Mouse (Mus musculus) kidney, adult 18-20 months (tissue): ENCODE results near the gene Max.

Experiments
- DNase-seq: peaks from one replicate; pipeline ENCODE4 v3.0.0; 2021

Gene Max

GRCm38 (mm10) chr12:76961932-76962891 is at the start of gene Max:
Gene Max, minus strand, starts transcription at chr12:76962201.
- DNase-seq = peak; percentile 98

- peak; percentile 4 for DNase-seq
Observed at GRCm38 (mm10) chr12:77011092-77011720, 49.2 kb upstream of the Max start.

GRCm38 (mm10) chr12:77009202-77010030 is 47.4 kb upstream of the Max start:
- DNase-seq = peak; percentile 10

- DNase-seq = no peak
Observed at GRCm38 (mm10) chr12:77004893-77005292, 42.9 kb upstream of the Max start.

- DNase-seq = no peak
Observed at GRCm38 (mm10) chr12:77002551-77003228, 40.7 kb upstream of the Max start.

GRCm38 (mm10) chr12:77001312-77001711 is 39.3 kb upstream of the Max start:
- DNase-seq = no peak

- peak; percentile 59 for DNase-seq
Observed at GRCm38 (mm10) chr12:77000705-77001284, 38.8 kb upstream of the Max start.

- peak; percentile 69 for DNase-seq
Observed at GRCm38 (mm10) chr12:77000096-77000704, 38.2 kb upstream of the Max start.

GRCm38 (mm10) chr12:76994766-76995165 is 32.8 kb upstream of the Max start:
- DNase-seq = no peak

GRCm38 (mm10) chr12:76992891-76993529 is 31.0 kb upstream of the Max start:
- no peak for DNase-seq

GRCm38 (mm10) chr12:76982818-76983471 is 20.9 kb upstream of the Max start:
- no peak for DNase-seq

- DNase-seq = no peak
Observed at GRCm38 (mm10) chr12:76979530-76979929, 17.5 kb upstream of the Max start.

GRCm38 (mm10) chr12:76972669-76973068 is 10.7 kb upstream of the Max start:
- no peak for DNase-seq

- DNase-seq = no peak
Observed at GRCm38 (mm10) chr12:76972241-76972640, 10.2 kb upstream of the Max start.

GRCm38 (mm10) chr12:76971642-76972221 is 9.7 kb upstream of the Max start:
- no peak for DNase-seq

GRCm38 (mm10) chr12:76965876-76966275 is 3.9 kb upstream of the Max start:
- no peak for DNase-seq

GRCm38 (mm10) chr12:76965089-76965488 is 3.1 kb upstream of the Max start:
- no peak for DNase-seq

- DNase-seq = no peak
Observed at GRCm38 (mm10) chr12:76961052-76961931, 709 bp downstream of the Max start.

GRCm38 (mm10) chr12:76957688-76958087 is 4.3 kb downstream of the Max start:
- DNase-seq = no peak
